Mouse (Mus musculus): Measurements from ENCODE around the gene Ifnab. TPM values are rescaled to one million over a fixed set of nuclear protein-coding genes. Genes with fewer than 3 reads are reported as not detected.

Ifnab gene
- polyA plus RNA-seq (2014; fragmentation: Nextera tagmentation; extraction: Ambion mirVana): not detected in 2 replicates

DNA sequence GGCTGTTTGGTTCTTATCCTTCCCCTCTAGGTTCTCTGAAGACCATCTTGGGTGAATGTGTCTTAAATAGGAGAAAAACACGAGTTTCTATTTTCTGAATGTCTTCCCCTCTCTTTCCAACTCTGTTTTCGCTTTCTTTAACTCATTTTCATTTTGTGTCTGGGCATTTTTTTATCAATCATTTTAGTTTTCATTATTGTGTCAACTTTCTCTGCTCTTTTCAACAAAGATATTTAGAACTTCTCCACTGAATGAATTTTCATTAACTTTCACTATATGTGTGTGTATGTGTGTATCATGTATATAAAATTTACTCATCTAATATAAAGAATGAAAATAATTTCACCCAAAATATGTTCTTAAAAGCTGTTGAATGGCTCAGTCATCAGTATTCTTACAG is at the start of gene Ifnab:
Gene Ifnab (minus strand): TSS at position 101 of the 400 bp plus-strand sequence.
- H3K9me3 ChIP-seq (ENCODE audit: control insufficient read depth, low read length): no peaks in the 10 kb centered on the region
- no peaks in the 10 kb centered on the region for H3K27me3 ChIP-seq (ENCODE audit: control insufficient read depth, insufficient read depth, low read length)
- no peaks in the 10 kb centered on the region for H3K4me1 ChIP-seq (ENCODE audit: control insufficient read depth, insufficient read depth, low read length)
- H3K4me3 ChIP-seq (ENCODE audit: low read depth, low read length): no peak within 1 kb of the TSS
- H3K9ac ChIP-seq (ENCODE audit: low read length): no peak within 1 kb of the TSS
- H3K4me2 ChIP-seq (ENCODE audit: low read depth): no peak within 1 kb of the TSS
- DNase-seq (ENCODE audit: low spot score): no peak
- no peak within 1 kb of the TSS for H3K27ac ChIP-seq (ENCODE audit: low read depth, low read length)
- 66% methylated on average over 2 of the region's 2 CpGs for WGBS
- no peaks in the 10 kb centered on the region for H3K36me3 ChIP-seq (ENCODE audit: control insufficient read depth, insufficient read depth, low read length)
- no peak for ATAC-seq (ENCODE audit: insufficient read depth, low FRiP score, low TSS enrichment)

DNA sequence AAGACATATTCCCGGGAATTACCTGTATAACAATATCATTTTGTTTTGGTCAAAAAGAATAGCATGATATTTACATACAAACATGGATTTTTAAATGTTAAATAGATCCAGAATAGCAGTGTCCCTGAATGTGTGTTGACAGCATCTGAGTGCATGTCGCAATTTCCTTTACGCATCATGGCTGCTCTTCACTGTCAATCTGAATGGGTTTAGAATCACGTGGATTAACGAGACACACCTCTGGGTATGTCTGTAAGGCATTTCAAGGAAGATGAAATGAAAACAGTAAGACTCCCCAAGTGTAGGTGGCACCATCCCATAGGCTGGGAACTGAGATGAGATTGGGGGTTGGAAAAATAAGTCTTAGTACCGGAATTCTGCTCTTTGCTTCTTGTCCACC is 47.9 kb upstream of the Ifnab start:
- Histone ChIP-seq H3K27me3 (ENCODE audit: control insufficient read depth, insufficient read depth, low read length) (no peaks in the 10 kb centered on the region), H3K4me3 (ENCODE audit: low read depth, low read length) (no peak overlapping the region), H3K27ac (ENCODE audit: low read depth, low read length) (no peak overlapping the region), H3K36me3 (ENCODE audit: control insufficient read depth, insufficient read depth, low read length) (no peaks in the 10 kb centered on the region), H3K9me3 (ENCODE audit: control insufficient read depth, low read length) (no peaks in the 10 kb centered on the region), H3K4me1 (ENCODE audit: control insufficient read depth, insufficient read depth, low read length) (no peaks in the 10 kb centered on the region), H3K9ac (ENCODE audit: low read length) (no peak overlapping the region), H3K4me2 (ENCODE audit: low read depth) (no peak overlapping the region)
- ATAC-seq (ENCODE audit: insufficient read depth, low FRiP score, low TSS enrichment): no peak
- DNase-seq (ENCODE audit: low spot score): no peak
- WGBS: 91% methylated on average over 6 of the region's 6 CpGs

DNA sequence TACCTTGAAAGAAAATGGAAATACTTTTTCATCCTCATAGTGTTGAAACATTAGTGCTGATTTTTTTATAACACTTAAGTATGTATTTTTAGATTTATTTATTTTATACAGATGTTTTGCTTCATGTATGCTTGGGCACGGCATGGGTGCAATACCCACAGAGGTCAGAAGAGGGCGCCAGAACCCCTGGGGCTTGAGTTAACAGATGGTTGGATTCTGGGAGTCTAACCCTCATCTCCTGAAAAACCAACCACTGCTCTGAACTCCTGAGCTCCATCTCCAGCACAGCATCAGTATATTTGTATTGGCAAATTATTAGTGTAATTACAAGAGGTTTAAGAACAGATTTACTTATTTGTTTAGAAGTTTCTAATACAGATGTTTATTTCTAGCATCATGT is 47.3 kb upstream of the Ifnab start:
- Histone ChIP-seq H3K36me3 (ENCODE audit: control insufficient read depth, insufficient read depth, low read length) (no peaks in the 10 kb centered on the region), H3K9me3 (ENCODE audit: control insufficient read depth, low read length) (no peaks in the 10 kb centered on the region), H3K27ac (ENCODE audit: low read depth, low read length) (no peak overlapping the region), H3K4me3 (ENCODE audit: low read depth, low read length) (no peak overlapping the region), H3K4me2 (ENCODE audit: low read depth) (no peak overlapping the region), H3K9ac (ENCODE audit: low read length) (no peak overlapping the region), H3K27me3 (ENCODE audit: control insufficient read depth, insufficient read depth, low read length) (no peaks in the 10 kb centered on the region), H3K4me1 (ENCODE audit: control insufficient read depth, insufficient read depth, low read length) (no peaks in the 10 kb centered on the region)
- ATAC-seq (ENCODE audit: insufficient read depth, low FRiP score, low TSS enrichment) (no peak), DNase-seq (ENCODE audit: low spot score) (peak; percentile 81)
- 3% methylated on average over 2 of the region's 2 CpGs for WGBS

DNA sequence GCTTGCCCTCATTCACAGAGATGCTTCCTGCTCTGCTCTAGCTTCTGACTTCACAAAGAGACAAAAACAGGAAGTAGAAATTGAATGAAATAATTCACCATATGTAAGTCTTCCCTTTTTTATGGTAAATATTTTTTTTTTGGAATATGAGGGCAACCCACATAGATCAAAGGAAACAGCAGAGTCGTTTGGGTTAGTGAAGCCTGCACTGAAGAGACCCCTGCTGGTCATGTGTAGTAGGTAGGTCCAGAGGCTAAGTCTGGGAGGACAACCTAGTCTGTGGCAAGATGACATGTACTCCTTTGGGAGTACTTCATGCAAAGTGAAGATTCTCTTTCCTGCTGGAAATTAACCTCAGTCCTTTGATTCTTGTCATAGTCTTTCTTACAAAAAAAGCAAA is 36.2 kb upstream of the Ifnab start:
- H3K27me3 ChIP-seq (ENCODE audit: control insufficient read depth, insufficient read depth, low read length): no peaks in the 10 kb centered on the region
- no peak overlapping the region for H3K27ac ChIP-seq (ENCODE audit: low read depth, low read length)
- DNase-seq (ENCODE audit: low spot score) (no peak), ATAC-seq (ENCODE audit: insufficient read depth, low FRiP score, low TSS enrichment) (no peak)
- no peaks in the 10 kb centered on the region for H3K36me3 ChIP-seq (ENCODE audit: control insufficient read depth, insufficient read depth, low read length)
- WGBS: 3% methylated on average over 1 of the region's 1 CpGs
- H3K9me3 ChIP-seq (ENCODE audit: control insufficient read depth, low read length): no peaks in the 10 kb centered on the region
- no peak overlapping the region for H3K4me3 ChIP-seq (ENCODE audit: low read depth, low read length)
- H3K9ac ChIP-seq (ENCODE audit: low read length): no peak overlapping the region
- H3K4me2 ChIP-seq (ENCODE audit: low read depth): no peak overlapping the region
- H3K4me1 ChIP-seq (ENCODE audit: control insufficient read depth, insufficient read depth, low read length): no peaks in the 10 kb centered on the region

DNA sequence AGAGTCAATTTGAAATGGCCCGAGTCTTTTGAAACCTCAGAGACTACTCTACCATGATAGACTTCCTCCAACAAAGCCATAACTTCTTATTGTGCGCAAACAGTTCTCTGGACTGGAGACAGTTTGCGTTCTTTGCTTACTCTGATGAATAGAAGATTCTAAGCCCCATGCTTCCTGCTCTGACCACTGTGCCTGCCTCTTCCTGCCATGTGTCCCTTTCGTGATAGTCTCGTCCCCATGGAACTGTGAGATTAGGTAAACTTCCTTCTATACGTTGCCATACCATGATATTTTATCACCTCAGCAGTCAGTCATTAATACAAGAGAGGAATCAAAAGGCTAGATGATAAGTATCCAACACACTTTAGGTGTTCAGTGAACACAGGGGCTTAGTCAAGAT is 35.6 kb upstream of the Ifnab start:
- no peak overlapping the region for H3K27ac ChIP-seq (ENCODE audit: low read depth, low read length)
- H3K4me1 ChIP-seq (ENCODE audit: control insufficient read depth, insufficient read depth, low read length): no peaks in the 10 kb centered on the region
- DNase-seq (ENCODE audit: low spot score) (no peak), ATAC-seq (ENCODE audit: insufficient read depth, low FRiP score, low TSS enrichment) (no peak)
- no peak overlapping the region for H3K9ac ChIP-seq (ENCODE audit: low read length)
- no peaks in the 10 kb centered on the region for H3K9me3 ChIP-seq (ENCODE audit: control insufficient read depth, low read length)
- whole genome bisulfite sequencing: 86% methylated on average over 6 of the region's 6 CpGs
- H3K4me2 ChIP-seq (ENCODE audit: low read depth): no peak overlapping the region
- H3K27me3 ChIP-seq (ENCODE audit: control insufficient read depth, insufficient read depth, low read length): no peaks in the 10 kb centered on the region
- no peaks in the 10 kb centered on the region for H3K36me3 ChIP-seq (ENCODE audit: control insufficient read depth, insufficient read depth, low read length)
- H3K4me3 ChIP-seq (ENCODE audit: low read depth, low read length): no peak overlapping the region

DNA sequence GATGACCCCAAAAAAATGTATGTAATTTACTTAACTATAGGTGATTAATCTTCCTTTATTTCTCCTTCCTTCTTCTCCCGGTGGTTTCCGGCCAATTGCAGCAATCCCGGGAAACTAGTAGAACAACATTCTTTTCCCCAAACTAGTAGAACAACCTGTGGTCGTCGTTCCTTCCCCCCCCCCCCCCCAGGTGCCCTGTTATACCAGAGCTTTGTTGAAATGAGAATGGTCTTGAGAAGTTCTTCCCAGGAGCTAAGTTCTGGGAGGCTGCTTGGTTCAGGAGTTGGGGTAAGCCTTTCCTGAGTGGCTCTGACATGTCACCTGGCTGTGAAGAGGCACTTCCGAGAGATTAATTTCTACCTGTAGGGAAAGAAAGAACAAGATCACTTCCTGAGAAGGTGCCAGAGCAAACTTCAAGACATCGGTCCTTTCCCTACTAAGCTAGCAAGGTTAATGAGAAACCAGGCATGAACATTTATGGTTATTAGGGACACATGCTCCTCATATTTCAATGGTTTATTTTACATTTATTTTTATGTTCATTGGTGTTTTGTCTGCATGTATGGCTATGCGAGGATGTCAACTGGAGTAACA is 32.4 kb upstream of the Ifnab start:
- 61% methylated on average over 8 of the region's 8 CpGs for WGBS
- H3K36me3 ChIP-seq (ENCODE audit: control insufficient read depth, insufficient read depth, low read length): no peaks in the 10 kb centered on the region

DNA sequence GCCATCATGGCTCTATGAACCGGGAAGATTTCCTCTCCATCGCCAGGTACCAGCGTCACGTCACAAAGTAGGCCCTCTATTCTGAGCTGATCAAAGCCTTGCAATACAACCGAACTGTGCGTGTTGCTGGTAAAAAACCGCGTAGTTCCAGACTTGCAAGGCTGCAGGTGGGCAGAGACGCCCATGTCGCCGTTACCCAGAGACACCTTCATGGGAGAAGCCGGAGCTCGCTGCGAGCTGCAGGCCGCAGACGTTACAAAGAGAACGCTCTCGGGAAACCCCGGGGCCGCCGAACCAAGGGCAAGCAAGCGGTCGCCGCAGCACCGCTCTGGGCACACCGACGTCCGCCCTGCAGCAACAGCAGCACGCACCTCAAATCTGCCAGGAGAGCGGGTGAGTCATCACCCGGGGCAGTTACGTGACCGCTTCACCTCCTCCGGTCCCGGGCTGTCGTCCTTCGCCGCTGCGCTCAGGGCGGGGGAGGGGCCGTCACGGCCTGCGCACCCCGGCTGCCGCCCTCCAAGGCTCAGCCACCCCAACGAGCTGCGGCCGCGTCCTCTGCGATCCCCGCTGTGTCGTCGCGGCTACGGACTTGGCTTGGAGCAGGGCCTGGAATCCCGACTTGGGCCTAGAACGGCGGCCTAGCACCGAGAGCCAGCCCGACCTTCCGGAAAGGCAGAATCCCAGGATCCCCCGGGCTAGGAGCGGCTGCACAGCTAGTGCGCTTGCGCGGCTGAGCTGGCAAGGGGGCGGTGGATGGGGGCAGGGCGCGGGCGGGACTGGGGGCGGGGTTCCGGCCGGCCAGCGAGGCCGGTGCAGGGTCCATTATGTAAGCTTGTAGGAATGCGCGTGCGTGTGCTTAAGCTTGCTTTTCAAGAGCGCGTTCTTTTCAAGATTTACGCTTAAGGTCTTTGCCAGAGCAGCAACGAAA is 30.9 kb upstream of the Ifnab start, which contains the start of the genes Gm26566 and Klhl9:
Gene Gm26566 (plus strand): TSS at position 15 of the 931 bp plus-strand sequence.
Gene Klhl9 (minus strand): TSS at position 675 of the 931 bp plus-strand sequence.
- DNase-seq (ENCODE audit: low spot score): peak; percentile 93
- H3K27ac ChIP-seq (ENCODE audit: low read depth, low read length): peak within 1 kb of the TSS; percentile 97
- H3K4me1 ChIP-seq (ENCODE audit: control insufficient read depth, insufficient read depth, low read length): peaks cover 23% of the 10 kb centered on the region
- WGBS: under 1% methylated on average over 81 of the region's 82 CpGs
- peak within 1 kb of the TSS; percentile 56 for H3K4me2 ChIP-seq (ENCODE audit: low read depth)
- peak within 1 kb of the TSS; percentile 94 for H3K4me3 ChIP-seq (ENCODE audit: low read depth, low read length)
- H3K9ac ChIP-seq (ENCODE audit: low read length): peak within 1 kb of the TSS; percentile 99
- no peaks in the 10 kb centered on the region for H3K9me3 ChIP-seq (ENCODE audit: control insufficient read depth, low read length)
- peak; percentile 97 for ATAC-seq (ENCODE audit: insufficient read depth, low FRiP score, low TSS enrichment)
- H3K36me3 ChIP-seq (ENCODE audit: control insufficient read depth, insufficient read depth, low read length): no peaks in the 10 kb centered on the region
- no peaks in the 10 kb centered on the region for H3K27me3 ChIP-seq (ENCODE audit: control insufficient read depth, insufficient read depth, low read length)

More for the DNA sequence above, 32.4 kb upstream of the Ifnab start:
- no peak for ATAC-seq (ENCODE audit: insufficient read depth, low FRiP score, low TSS enrichment)
- H3K4me1 ChIP-seq (ENCODE audit: control insufficient read depth, insufficient read depth, low read length): peaks cover 20% of the 10 kb centered on the region
- H3K27ac ChIP-seq (ENCODE audit: low read depth, low read length): no peak overlapping the region
- no peak for DNase-seq (ENCODE audit: low spot score)
- H3K4me2 ChIP-seq (ENCODE audit: low read depth): no peak overlapping the region
- no peaks in the 10 kb centered on the region for H3K27me3 ChIP-seq (ENCODE audit: control insufficient read depth, insufficient read depth, low read length)
- H3K4me3 ChIP-seq (ENCODE audit: low read depth, low read length): no peak overlapping the region
- H3K9me3 ChIP-seq (ENCODE audit: control insufficient read depth, low read length): no peaks in the 10 kb centered on the region
- no peak overlapping the region for H3K9ac ChIP-seq (ENCODE audit: low read length)

DNA sequence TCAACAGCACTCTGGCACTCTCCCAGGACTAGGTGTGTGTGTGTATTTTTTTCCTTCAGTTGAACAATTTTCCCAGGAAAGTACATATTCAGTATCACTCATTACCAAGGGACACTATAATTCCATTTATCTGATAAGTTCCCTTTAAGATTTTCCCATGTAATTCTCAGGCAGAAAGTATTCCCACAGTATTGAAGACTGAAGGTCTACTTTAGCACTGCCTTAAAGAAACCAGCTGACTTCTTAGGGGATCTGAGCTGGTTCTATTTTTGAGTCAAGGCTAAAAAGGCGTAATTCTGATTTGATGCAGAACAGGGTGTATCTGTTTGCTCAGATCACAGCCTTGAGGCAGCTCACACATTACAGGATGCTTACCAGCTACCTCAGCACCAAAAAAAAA is 27.6 kb upstream of the Ifnab start:
- Histone ChIP-seq H3K9me3 (ENCODE audit: control insufficient read depth, low read length) (no peaks in the 10 kb centered on the region), H3K36me3 (ENCODE audit: control insufficient read depth, insufficient read depth, low read length) (peaks cover 4% of the 10 kb centered on the region), H3K4me3 (ENCODE audit: low read depth, low read length) (peak overlapping the region; percentile 23), H3K4me1 (ENCODE audit: control insufficient read depth, insufficient read depth, low read length) (peaks cover 23% of the 10 kb centered on the region), H3K9ac (ENCODE audit: low read length) (no peak overlapping the region), H3K27me3 (ENCODE audit: control insufficient read depth, insufficient read depth, low read length) (no peaks in the 10 kb centered on the region), H3K27ac (ENCODE audit: low read depth, low read length) (no peak overlapping the region), H3K4me2 (ENCODE audit: low read depth) (peak overlapping the region; percentile 47)
- whole genome bisulfite sequencing: 74% methylated on average over 1 of the region's 1 CpGs
- DNase-seq (ENCODE audit: low spot score): no peak
- ATAC-seq (ENCODE audit: insufficient read depth, low FRiP score, low TSS enrichment): no peak

Measured in neural tube, embryonic 11.5 days (tissue).